Mouse (Mus musculus): ENCODE data around the gene Ahdc1. TPM values are rescaled to one million over a fixed set of nuclear protein-coding genes. Genes with fewer than 3 reads are reported as not detected.

Gene Ahdc1
- polyA plus RNA-seq, 1 experiment from 2014 or later = 12.9 TPM

- H3K4me3 ChIP-seq (replicated peaks; ENCODE audit: low read length) = no peak overlapping the region
- no peaks in the 10 kb centered on the region for H3K9me3 ChIP-seq (ENCODE audit: control insufficient read depth, low read length)
- H3K4me2 ChIP-seq (replicated peaks) = no peak overlapping the region
- ATAC-seq (ENCODE audit: low FRiP score) (no peak), DNase-seq (ENCODE audit: low spot score) (no peak)
- H3K4me1 ChIP-seq (replicated peaks; ENCODE audit: control insufficient read depth, insufficient read depth, low read length) = peaks cover 18% of the 10 kb centered on the region
- H3K27ac ChIP-seq = no peak overlapping the region
- H3K27me3 ChIP-seq (ENCODE audit: control insufficient read depth, insufficient read depth, low read length) = no peaks in the 10 kb centered on the region
- no peaks in the 10 kb centered on the region for H3K36me3 ChIP-seq (replicated peaks; ENCODE audit: control insufficient read depth, insufficient read depth)
- H3K9ac ChIP-seq = no peak overlapping the region
- 88% methylated on average over 3 of the region's 3 CpGs for WGBS
These were observed 116.0 kb downstream of the Ahdc1 start for GRCm38 (mm10) chr4:133127079-133127478.

Other genes starting within 250 kb of the Ahdc1 start
- gene Rpa2, start 242.9 kb upstream of the Ahdc1 start, polyA plus RNA-seq (2014; fragmentation: Nextera tagmentation; extraction: Ambion mirVana) = 37.0 and 46.7 TPM in 2 replicates
- gene Themis2, start 214.9 kb upstream of the Ahdc1 start, polyA plus RNA-seq (2014; fragmentation: Nextera tagmentation; extraction: Ambion mirVana) = 0.61 and 0.71 TPM in 2 replicates
- gene Ppp1r8, start 168.1 kb upstream of the Ahdc1 start, polyA plus RNA-seq (2014; fragmentation: Nextera tagmentation; extraction: Ambion mirVana) = 49.3 and 62.7 TPM in 2 replicates
- gene Stx12, start 126.8 kb upstream of the Ahdc1 start, polyA plus RNA-seq (2014; fragmentation: Nextera tagmentation; extraction: Ambion mirVana) = 165 and 181 TPM in 2 replicates
- 37.7 and 39.5 TPM in 2 replicates for gene Fam76a, start 88.7 kb upstream of the Ahdc1 start, polyA plus RNA-seq (2014; fragmentation: Nextera tagmentation; extraction: Ambion mirVana)
- gene Fgr, start 37.2 kb upstream of the Ahdc1 start, polyA plus RNA-seq (2014; fragmentation: Nextera tagmentation; extraction: Ambion mirVana) = 0.14 and 0.17 TPM in 2 replicates
- gene Wasf2, start 119.2 kb downstream of the Ahdc1 start, polyA plus RNA-seq (2014; fragmentation: Nextera tagmentation; extraction: Ambion mirVana) = 21.0 and 23.9 TPM in 2 replicates
- 2.2 TPM in 2 replicates for gene Cd164l2, start 200.9 kb downstream of the Ahdc1 start, polyA plus RNA-seq (2014; fragmentation: Nextera tagmentation; extraction: Ambion mirVana)
- 1.5 and 2.3 TPM in 2 replicates for gene Gpr3, start 201.3 kb downstream of the Ahdc1 start, polyA plus RNA-seq (2014; fragmentation: Nextera tagmentation; extraction: Ambion mirVana)
- 1.7 and 3.0 TPM in 2 replicates for gene Map3k6, start 229.6 kb downstream of the Ahdc1 start, polyA plus RNA-seq (2014; fragmentation: Nextera tagmentation; extraction: Ambion mirVana)